Mouse (Mus musculus): ENCODE data around the gene Slc41a2.

- TF ChIP-seq CTCF (IDR thresholded peaks at IDR 0.05; ENCODE audit: low read depth, low read length) (no peak), POLR2A (IDR thresholded peaks at IDR 0.05; ENCODE audit: insufficient read depth, low read length) (no peak), EP300 (IDR thresholded peaks at IDR 0.05; ENCODE audit: insufficient read depth, low read depth, low read length) (no peak)
Measured at GRCm38 (mm10) chr10:83191476-83191875, 146.2 kb downstream of the Slc41a2 start.

Data from ES-Bruce4 (cell line).